Mouse (Mus musculus) layer of hippocampus, postnatal 25 days (tissue): Measurements from ENCODE around the gene Ddx28. TPM values are rescaled to one million over a fixed set of nuclear protein-coding genes. Genes with fewer than 3 reads are reported as not detected.
"Not testable (repeated sequence)": the region's sequence is repeated elsewhere in the genome, so short reads cannot be mapped to it uniquely, and the experiment has no call there.

Experiments
- DNase-seq, 2 experiments: peaks; one replicate each; pipeline ENCODE4 v3.0.0; 2022; ENCODE audit warnings: mixed read lengths in 2 of 2, low spot score in 1 of 2; ENCODE audit errors: extremely low spot score in 1 of 2
- total RNA-seq, 2 experiments: library from RNA; stranded (reverse); gene quantifications; 2 replicates each; pipeline ENCODE4 v1.2.3; 2021

The Ddx28 gene
- total RNA-seq, 2 experiments from 2014 or later = 13.9 TPM

DNA sequence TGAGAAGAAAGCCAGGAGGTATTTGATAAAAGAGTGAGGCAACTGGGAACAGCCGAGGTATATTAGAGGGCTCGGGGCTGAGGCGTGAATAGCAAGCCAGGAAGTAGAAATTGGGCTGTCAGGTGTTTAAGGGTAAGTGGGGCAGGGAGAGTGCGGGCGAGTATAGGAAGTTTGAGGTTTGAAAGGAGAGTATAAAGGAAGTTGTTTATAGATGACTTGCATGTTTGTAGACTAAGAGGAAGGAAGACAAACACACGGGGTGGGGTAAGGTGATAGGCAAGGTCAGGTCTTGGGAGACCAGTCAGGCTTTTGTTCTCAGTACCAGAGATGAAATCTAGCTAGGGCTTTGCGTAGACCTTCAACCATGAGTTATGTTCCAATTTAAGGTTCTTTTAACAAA lies 5.4 kb upstream of the Ddx28 start:
- no peak for DNase-seq

DNA sequence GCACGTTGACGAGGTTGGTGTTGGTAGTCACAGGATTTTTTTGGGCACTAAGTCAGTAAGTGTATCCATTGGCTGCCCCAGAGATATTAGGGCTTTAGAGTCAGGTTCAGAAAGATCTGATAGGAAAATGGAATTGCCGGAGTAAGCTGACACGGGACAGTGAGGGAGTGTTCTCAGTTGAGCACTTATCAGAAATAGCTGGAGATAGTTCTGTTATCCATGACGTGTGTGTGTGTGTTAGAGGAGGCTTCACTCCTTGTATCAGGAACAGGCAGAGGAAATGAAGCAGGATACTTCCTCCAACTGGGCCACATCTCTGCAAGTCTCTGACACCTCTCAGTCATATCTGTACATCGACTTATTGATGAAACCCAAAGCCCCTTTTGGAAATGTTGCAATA lies 4.6 kb upstream of the Ddx28 start:
- DNase-seq = no peak

DNA sequence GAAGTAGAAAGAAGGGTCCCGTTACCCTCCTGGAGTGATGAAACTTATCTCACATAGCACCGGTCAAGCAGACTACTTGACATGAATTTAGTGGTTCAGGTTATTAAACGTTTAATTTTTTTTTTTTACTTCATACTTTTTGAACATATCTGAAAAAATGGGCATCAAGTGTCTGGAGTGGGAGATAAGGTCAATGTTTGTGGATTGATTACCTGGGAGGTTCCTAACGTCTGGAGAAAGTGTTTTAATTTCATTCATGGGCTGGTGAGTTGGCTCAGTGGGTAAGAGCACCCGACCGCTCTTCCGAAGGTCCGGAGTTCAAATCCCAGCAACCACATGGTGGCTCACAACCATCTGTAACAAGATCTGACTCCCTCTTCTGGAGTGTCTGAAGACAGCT lies 521 bp upstream of the Ddx28 start:
- DNase-seq = not testable (repeated sequence)

DNA sequence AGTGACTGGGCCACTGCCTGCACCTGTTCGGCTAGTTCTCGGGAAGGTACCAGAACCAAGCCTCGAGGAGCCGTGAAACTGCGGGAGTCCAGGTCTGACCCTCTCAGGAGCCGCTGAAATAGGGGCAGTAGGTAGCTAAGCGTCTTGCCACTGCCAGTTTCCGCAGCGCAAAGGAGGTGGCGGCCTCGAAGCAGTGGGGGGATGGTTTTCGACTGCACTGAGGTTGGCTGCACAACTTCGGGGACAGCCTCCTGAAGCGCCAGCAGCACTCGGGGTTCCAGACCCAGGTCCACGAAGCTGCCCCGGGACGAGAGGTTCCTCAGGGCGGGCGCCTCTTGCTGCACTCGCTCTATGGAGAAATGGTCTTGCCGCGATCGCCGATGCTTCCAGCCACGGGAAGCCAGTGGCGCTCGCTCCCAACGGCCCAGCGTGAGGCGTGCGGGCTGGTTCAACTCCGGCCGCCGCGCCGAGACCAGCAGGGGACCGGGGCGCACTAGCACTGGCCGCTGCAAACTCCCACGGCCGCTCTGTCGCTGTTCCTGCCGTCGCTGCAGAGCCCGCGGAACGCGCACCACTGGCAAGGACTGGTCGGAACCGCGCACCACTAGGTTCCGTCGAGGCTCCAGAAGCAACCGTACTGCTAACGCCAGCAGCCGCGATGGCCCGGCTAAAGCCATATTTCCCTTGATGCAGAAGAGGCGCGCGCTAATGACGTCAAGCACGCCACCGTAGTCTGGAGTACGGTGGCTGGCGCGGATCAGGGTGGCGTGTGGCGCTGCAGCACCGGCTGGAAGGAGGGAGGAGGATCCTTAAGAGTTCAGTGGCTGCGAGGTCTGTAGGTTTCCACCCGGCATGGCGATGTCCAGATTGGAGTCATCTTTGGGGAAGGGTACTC lies 687 bp downstream of the Ddx28 start:
- peak; percentile 91 to 95 for DNase-seq

DNA sequence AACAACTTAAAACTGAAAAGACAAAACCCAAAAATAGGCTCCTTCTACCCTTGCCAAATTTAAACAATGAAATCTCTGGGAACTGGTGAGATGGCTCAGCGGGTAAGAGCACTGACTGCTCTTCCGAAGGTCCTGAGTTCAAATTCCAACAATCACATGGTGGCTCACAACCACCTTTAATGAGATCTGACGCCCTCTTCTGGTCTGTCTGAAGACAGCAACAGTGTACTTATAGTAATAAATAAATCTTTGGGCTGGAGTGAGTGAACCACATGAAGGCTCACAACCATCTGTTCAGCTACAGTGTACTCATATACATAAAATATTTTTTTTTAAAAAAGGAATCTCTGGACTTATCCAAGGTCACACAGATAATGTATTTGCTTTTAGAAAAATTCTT lies 3.8 kb downstream of the Ddx28 start:
- not testable (repeated sequence) for DNase-seq

DNA sequence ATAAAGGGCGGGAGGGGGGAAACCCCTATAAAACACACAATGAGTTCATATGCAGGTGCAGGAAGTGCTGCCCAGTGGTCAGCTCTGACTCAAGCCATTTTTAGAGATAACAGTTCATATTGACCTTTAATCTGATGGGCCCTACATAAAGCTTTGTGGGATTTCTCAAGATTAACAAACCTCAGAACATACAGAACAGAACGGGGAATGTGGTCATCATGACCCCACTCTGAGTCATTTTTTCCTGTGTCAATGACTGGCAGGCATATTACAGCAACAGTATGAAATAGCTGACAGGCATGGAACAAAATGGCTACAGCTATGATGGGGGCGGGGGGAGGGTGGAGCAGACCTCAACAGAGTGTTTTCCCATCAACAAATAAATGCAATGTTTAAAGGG lies 4.5 kb downstream of the Ddx28 start:
- no peak for DNase-seq

DNA sequence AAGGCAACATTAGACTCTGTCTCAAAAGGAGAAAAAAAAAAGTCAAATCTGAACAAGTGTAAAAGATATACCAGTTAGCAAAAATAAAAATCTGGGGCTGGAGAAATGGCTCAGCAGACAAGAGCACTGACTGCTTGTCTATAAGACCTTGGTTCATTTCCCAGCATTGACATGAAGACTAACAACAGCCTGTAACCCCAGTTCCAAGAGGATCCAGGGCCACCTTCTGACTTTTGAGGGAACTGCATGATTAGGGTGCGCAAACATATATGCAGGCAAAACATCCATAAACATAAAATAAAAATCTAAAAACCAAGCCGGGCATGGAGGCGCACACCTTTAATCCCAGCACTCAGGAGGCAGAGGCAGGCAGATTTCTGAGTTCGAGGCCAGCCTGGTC lies 5.3 kb downstream of the Ddx28 start:
- DNase-seq = no peak

DNA sequence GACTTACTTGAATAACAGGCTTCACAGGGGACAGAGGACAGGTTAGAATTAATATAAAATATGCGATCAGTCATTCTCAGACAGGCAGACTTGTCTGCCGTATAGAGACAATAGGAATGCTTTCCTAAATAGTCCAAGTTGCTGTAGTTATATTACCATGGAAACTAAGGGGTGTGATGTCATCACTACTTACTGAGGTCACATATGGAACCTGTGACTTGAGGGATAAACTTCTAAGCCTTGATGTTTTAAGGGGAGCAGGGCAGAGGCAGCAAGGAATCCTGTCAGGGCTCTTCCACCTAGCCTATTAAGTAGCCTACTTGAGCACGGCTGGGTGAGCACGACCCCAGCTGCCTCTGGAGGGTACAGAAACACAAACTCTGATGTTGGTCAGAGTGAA lies 5.8 kb downstream of the Ddx28 start, which contains the start of gene Dpep2nb:
Gene Dpep2nb (minus strand): TSS at position 101 of the 400 bp plus-strand sequence.
- DNase-seq = no peak

DNA sequence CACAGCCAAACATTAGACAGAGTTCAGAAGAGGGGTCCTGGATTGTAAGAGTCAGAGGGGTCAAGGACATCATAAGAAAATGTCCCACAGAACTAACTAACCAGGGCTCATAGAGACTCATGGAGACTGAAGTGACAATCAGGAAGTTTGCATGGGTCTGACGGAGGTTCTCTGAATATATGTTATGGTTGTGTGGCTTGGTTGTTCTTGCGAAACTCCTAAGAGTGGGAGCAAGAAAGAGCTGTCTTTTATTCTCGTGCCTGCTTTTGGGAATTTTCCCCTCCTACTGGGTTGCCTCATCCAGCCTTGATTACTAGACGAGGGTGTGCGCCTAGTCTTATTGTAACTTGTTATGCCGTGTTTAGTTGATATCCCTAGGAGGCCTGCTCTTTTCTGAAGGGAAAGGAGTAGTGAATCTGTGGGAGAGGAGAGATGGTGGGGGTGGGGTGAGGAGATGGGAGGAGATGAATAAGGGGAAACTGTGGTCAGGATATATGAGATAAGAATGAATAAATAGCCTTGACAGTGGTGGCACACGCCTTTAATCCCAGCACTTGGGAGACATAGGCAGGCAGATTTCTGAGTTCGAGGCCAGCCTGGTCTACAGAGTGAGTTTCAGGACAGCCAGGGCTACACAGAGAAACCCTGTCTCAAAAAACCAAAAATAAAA lies 7.0 kb downstream of the Ddx28 start:
- no peak for DNase-seq

DNA sequence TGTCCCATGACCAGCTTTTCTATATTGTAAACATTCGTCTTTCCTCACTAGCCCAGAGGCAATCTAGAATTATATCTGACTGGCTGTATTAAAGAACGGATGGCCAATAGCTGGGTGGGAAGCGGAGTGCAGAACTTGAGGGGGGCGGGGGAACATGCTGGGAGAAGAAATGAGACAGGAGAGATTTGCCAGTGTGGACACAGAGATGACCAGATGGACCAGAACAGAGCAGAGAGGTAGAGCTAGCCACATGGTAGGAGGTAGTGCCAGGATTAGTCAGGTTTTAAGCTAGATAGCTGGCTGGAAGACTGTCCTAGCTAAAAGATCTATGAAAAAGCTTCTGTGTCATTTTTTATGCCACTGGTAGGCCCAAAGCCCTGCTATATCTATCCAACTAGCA lies 9.8 kb downstream of the Ddx28 start:
- no peak for DNase-seq

DNA sequence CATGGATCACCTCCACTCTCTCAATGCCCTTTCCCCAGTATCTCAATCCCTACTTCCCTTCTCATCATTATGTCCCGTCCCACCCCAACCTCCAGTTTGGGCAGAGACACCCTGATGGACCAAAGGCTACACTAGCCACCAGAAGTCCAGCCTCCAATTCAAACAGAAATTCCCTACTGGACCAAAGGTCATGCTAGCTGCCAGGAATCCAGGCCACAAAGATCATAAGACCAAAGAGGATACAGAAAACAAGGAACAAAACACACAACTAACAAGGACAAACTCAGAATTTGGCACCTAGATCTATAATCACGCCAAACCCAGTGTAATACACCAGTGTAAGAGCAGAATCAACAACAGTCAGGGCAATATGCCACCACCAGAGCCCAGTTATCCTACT lies 12.7 kb downstream of the Ddx28 start:
- DNase-seq = no peak

DNA sequence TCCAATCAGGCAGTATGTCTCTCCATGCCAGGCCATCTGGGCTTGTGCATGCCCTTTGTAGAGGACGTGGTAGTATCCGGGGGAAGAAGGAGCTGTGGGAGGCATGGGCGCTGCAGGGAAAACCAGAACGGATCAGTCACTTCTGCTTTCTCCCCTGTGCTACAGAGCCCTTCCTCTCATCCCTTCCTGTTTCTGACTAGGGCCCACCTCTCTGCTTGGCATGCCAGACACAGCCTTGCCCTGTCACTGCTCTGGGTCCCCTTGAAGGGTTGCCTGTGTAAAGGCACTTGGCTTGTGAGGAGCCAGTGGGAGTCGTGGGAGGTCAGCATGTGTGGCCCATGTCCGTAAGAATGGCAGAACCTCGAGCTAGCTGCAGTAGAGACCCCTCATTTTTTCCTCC lies 15.3 kb downstream of the Ddx28 start:
- DNase-seq = no peak

DNA sequence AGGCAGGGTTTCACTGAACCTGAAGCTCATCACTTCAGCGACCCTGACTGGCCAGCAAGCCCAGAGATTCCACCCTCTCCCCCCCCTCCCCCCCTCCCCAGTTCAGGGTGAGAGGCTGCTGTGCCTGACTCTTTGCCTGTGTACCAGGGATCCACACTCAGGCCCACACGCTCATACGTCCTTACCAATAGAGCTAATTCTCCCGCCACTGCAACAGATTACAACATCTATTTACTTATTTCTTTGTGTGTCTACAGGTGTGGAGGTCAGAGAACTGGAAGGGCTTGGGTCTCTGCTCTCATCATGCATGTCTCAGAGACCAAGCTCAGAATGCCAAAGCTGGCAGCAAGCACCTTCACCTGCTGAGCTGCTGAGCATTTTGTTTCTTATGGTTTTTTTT lies 18.5 kb downstream of the Ddx28 start:
- DNase-seq = no peak

DNA sequence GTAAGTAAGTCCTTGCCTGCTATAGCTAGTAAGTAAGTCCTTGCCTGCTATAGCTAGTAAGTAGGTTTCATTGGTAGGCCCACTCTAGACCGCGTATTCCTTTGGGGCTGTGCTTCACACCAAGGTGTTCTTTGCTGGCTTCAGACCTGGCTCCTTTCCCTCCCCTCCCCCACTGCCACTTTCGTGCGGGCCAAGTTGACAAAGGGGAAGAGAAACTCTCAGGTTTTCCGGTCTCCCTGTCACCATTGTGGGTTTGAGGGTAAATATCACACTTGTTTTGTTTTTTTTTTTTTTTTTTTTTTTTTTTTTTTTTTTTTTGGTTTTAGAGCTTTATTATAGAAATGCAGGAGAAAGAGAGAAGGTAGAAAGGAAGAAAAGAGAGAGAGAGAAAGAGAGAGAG lies 19.2 kb downstream of the Ddx28 start:
- DNase-seq = no peak

DNA sequence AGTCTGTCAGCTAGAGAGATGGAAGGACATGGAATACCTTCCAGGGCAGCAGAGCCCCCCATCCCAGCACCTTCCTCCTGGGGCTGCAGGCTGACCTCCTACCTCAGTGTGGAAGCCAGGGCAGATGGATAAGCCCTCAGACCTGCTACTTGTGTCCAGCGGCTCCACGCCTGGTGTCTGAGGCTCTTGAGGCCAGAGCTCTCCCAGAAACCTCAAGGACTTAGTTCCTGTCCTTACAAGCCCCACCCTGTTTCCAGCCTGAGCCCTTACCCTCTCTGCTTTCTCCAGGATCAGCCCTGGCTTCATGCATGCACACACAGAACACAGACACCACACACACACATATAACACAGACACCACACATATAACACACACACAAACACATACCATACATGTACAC lies 20.1 kb downstream of the Ddx28 start:
- no peak for DNase-seq

DNA sequence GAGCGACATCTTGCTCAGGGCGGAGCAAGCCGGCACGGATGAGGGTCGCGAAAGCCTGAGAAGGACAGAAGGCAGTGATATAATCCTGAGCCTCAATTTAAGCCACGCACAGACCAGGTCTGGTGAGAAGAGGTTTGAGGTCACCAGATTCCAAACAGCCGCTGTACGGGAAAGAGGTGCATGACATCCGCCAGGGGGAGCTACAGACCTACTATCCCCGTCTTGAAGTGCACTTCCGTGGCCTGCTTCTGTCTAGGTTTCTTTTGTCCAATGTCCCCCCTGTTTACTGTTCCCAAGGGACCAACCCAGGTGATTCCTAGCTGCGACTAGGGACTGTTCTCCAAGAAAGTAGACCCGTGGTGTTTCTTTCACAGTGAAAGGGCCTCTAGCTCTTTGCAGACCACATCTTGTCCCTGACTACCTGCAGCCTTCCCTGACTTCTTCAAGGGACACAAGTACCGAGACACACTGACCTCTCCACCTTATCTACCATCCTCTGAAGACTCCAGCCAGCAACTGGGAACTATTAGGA lies 20.8 kb downstream of the Ddx28 start, which contains the start of gene Dus2:
Gene Dus2 (plus strand): TSS at position 482 of the 532 bp plus-strand sequence.
- DNase-seq = peak; percentile 52 to 90

DNA sequence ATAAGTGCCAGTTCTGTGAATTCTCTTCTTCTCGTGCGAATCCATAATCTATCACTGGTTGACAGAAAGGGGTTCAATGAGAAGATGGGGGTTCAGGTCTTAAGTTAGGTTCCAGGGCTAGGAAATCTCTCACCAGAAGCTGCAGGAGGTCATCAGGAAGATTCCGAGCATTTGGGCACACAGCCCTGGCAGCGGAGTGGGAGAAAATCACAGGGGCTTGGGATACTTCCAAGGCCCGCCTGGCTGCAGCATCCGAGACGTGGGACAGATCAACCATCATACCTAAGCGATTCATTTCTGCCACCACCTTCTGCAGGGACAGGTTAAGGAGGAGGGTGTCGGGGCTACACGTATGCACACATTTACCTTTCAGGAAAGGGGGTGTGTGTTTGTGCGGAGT lies 23.1 kb downstream of the Ddx28 start:
- DNase-seq = no peak

DNA sequence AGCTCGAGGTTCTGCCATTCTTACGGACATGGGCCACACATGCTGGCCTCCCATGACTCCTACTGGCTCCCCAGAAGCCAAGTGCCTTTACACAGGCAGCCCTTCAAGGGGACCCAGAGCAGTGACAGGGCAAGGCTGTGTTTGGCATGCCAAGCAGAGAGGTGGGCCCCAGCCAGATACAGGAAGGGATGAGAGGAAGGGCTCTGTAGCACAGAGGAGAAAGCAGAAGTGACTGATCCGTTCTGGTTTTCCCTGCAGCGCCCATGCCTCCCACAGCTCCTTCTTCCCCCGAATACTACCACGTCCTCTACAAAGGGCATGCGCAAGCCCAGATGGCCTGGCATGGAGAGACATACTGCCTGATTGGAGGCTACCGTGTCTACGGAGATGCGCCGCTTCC lies 28.3 kb downstream of the Ddx28 start:
- DNase-seq = not testable (repeated sequence)

DNA sequence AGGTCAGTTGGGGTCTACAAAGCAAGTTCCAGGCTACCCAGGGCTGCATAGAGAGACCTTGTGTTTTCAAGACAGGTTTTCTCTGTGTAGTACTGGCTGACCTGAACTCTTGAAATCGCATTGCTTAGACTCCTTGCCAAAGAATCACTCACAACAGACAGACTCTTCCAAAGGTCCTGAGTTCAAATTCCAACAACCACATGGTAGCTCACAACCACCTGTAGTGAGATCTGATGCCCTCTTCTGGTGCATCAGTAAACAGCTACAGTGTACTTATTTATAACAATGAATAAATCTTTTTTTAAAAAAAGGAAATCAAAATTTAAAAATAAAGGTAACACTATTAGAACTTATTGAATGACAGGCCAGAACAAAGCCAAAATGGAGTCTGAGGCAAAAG lies 30.5 kb downstream of the Ddx28 start:
- DNase-seq = no peak

DNA sequence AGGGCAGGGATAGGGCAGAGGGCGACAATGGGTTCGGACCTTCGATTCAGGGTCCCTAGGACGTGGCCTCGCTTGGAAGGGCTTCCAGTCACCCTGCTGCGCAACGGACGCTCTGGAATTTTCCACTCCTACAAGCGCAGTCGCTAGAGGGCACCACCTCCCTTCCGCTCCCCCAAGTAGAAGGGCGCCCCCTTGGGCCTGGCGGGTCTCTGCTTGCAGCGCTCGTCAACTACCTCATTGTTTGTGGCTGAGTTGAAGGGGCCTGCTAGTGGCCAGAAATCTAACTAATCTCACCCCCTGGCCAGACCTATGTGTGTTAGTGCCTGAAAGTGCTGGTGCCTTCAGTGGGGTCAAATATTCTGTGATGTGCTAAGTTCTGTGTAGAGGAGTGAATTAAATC lies 32.4 kb downstream of the Ddx28 start, which contains the start of gene Dpep3:
Gene Dpep3 (minus strand): TSS at position 105 of the 400 bp plus-strand sequence.
- DNase-seq = no peak

DNA sequence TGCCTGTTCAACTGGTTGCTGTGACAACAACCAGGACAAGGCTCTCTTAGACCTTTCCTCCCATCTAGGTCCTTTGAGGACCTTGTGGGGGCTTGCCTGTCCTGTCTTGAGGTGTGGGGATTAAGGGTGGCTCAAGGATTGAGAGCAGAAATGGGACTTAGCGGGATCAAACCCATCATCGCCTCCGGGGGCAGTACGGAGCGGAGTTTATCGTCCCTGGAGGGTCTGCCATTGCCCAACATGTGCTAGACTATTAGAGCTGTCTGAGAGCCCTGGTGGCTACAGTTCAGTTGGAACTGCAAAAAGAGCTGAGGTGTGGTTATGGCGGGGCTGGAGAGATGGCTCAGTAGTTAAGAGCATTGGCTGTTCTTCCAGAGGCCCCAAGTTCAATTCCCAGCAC lies 36.3 kb downstream of the Ddx28 start:
- DNase-seq = no peak
